Mouse (Mus musculus) hindbrain, embryonic 13.5 days (tissue): ENCODE data around the gene Actr3. TPM values are rescaled to one million over a fixed set of nuclear protein-coding genes. Genes with fewer than 3 reads are reported as not detected.
A peak's percentile ranks its signal among the peaks of the same experiment; 100 is the strongest.

Source experiments
- ATAC-seq: fragments of 200-750 bp; cut with Nextera tagmentation; 2 replicates; pipeline ENCODE4 v1.8.0; 2017; ENCODE audit warnings: moderate TSS enrichment; ENCODE audit not compliant: low FRiP score
- H3K27ac ChIP-seq: fragments of 300-500 bp; sonication (generic); 2 replicates; pipeline ENCODE4 v1.5.1; 2015; ENCODE audit warnings: inconsistent platforms, mild to moderate bottlenecking, moderate library complexity
- H3K27me3 ChIP-seq: fragments of 300-500 bp; sonication (generic); 2 replicates; pipeline ENCODE4 v1.6.1; 2015; ENCODE audit warnings: mild to moderate bottlenecking, inconsistent platforms
- H3K36me3 ChIP-seq: fragments of 300-500 bp; sonication (generic); 2 replicates; pipeline ENCODE4 v1.6.1; 2015; ENCODE audit warnings: mild to moderate bottlenecking, inconsistent platforms
- H3K4me1 ChIP-seq: fragments of 300-500 bp; sonication (generic); replicated peaks from 2 replicates; pipeline ENCODE4 v1.6.1; 2015; ENCODE audit warnings: inconsistent platforms
- H3K4me2 ChIP-seq: fragments of 300-500 bp; sonication (generic); 2 replicates; pipeline ENCODE4 v1.6.1; 2015; ENCODE audit warnings: inconsistent platforms, mild to moderate bottlenecking, moderate library complexity
- H3K4me3 ChIP-seq: fragments of 300-500 bp; sonication (generic); 2 replicates; pipeline ENCODE4 v1.5.1; 2015; ENCODE audit warnings: mild to moderate bottlenecking, inconsistent platforms
- H3K9ac ChIP-seq: fragments of 300-500 bp; sonication (generic); 2 replicates; pipeline ENCODE4 v1.6.1; 2015; ENCODE audit warnings: mild to moderate bottlenecking, inconsistent platforms
- H3K9me3 ChIP-seq: fragments of 300-500 bp; sonication (generic); 2 replicates; pipeline ENCODE4 v1.6.1; 2016; ENCODE audit warnings: inconsistent platforms
- WGBS: fragments of 180-500 bp; shearing (Covaris S2); methylation state at CpG from one replicate; pipeline ENCODE4 v1.1.7; 2015; 5-methylcytosine and 5-hydroxymethylcytosine counted together
- polyA plus RNA-seq: library from polyadenylated mRNA; unstranded; fragments of >200 nt; fragmentation: Nextera tagmentation; extraction: Ambion mirVana; gene quantifications from 2 replicates; pipeline ENCODE4 v1.2.1, GENCODE M21; 2015

Gene Actr3
- polyA plus RNA-seq, 1 experiment from 2014 or later: 245 TPM

GRCm38 (mm10) chr1:125388370-125388769, 47.2 kb downstream of the Actr3 start:
- Histone ChIP-seq H3K9ac (no peak overlapping the region), H3K9me3 (no peaks in the 10 kb centered on the region), H3K36me3 (peaks cover 21% of the 10 kb centered on the region), H3K4me3 (no peak overlapping the region), H3K4me1 (0 out of 2 replicates have a peak, but pooled peaks cover 5% of the 10 kb centered on the region), H3K27me3 (no peaks in the 10 kb centered on the region), H3K27ac (no peak overlapping the region), H3K4me2 (no peak overlapping the region)
- WGBS: 15% methylated on average over 3 of the region's 3 CpGs
- ATAC-seq: 0 out of 2 replicates have a peak, but pooled peaks have one; percentile 35

GRCm38 (mm10) chr1:125386217-125386616, 49.3 kb downstream of the Actr3 start:
- no peak for ATAC-seq
- 0 out of 2 replicates have a peak, but pooled peaks cover 5% of the 10 kb centered on the region for H3K4me1 ChIP-seq
- no peak overlapping the region for H3K9ac ChIP-seq
- H3K4me3 ChIP-seq: no peak overlapping the region
- no peak overlapping the region for H3K27ac ChIP-seq
- WGBS: 76% methylated on average over 7 of the region's 7 CpGs
- H3K27me3 ChIP-seq: no peaks in the 10 kb centered on the region
- H3K36me3 ChIP-seq: peaks cover 7% of the 10 kb centered on the region
- H3K9me3 ChIP-seq: no peaks in the 10 kb centered on the region
- H3K4me2 ChIP-seq: no peak overlapping the region

- Histone ChIP-seq H3K4me1 (peaks cover 11% of the 10 kb centered on the region; the same call in 1 of the 2 replicates), H3K36me3 (no peaks in the 10 kb centered on the region), H3K9me3 (no peaks in the 10 kb centered on the region), H3K4me3 (no peak overlapping the region), H3K27ac (no peak overlapping the region), H3K4me2 (no peak overlapping the region), H3K9ac (no peak overlapping the region), H3K27me3 (no peaks in the 10 kb centered on the region)
- WGBS: 66% methylated on average over 6 of the region's 6 CpGs
- ATAC-seq: no peak
These were observed 52.9 kb downstream of the Actr3 start for GRCm38 (mm10) chr1:125382622-125383021.

- no peak overlapping the region for H3K4me2 ChIP-seq
- ATAC-seq: no peak; the same call in 1 of the 2 replicates
- H3K4me1 ChIP-seq: peaks cover 6% of the 10 kb centered on the region; the same call in 1 of the 2 replicates
- WGBS: 63% methylated on average over 3 of the region's 3 CpGs
- H3K27ac ChIP-seq: no peak overlapping the region
- H3K36me3 ChIP-seq: no peaks in the 10 kb centered on the region
- no peaks in the 10 kb centered on the region for H3K9me3 ChIP-seq
- H3K9ac ChIP-seq: no peak overlapping the region
- no peaks in the 10 kb centered on the region for H3K27me3 ChIP-seq
- no peak overlapping the region for H3K4me3 ChIP-seq
These were observed 56.6 kb downstream of the Actr3 start for GRCm38 (mm10) chr1:125378889-125379288.

- no peak for ATAC-seq
- no peak overlapping the region for H3K27ac ChIP-seq
- H3K4me2 ChIP-seq: no peak overlapping the region
- H3K27me3 ChIP-seq: no peaks in the 10 kb centered on the region
- H3K4me1 ChIP-seq: no peaks in the 10 kb centered on the region
- no peak overlapping the region for H3K4me3 ChIP-seq
- H3K36me3 ChIP-seq: no peaks in the 10 kb centered on the region
- H3K9me3 ChIP-seq: no peaks in the 10 kb centered on the region
- 71% methylated on average over 5 of the region's 5 CpGs for WGBS
- no peak overlapping the region for H3K9ac ChIP-seq
These were observed 62.7 kb downstream of the Actr3 start for GRCm38 (mm10) chr1:125372855-125373254.

- H3K9ac ChIP-seq: no peak overlapping the region
- ATAC-seq: no peak
- no peak overlapping the region for H3K4me2 ChIP-seq
- H3K4me1 ChIP-seq: no peaks in the 10 kb centered on the region
- no peaks in the 10 kb centered on the region for H3K9me3 ChIP-seq
- H3K36me3 ChIP-seq: no peaks in the 10 kb centered on the region
- 38% methylated on average over 6 of the region's 6 CpGs for WGBS
- no peaks in the 10 kb centered on the region for H3K27me3 ChIP-seq
- H3K27ac ChIP-seq: no peak overlapping the region
- H3K4me3 ChIP-seq: no peak overlapping the region
These were observed 64.7 kb downstream of the Actr3 start for GRCm38 (mm10) chr1:125370779-125371178.

- no peak overlapping the region for H3K27ac ChIP-seq
- H3K36me3 ChIP-seq: no peaks in the 10 kb centered on the region
- H3K4me3 ChIP-seq: no peak overlapping the region
- H3K4me2 ChIP-seq: no peak overlapping the region
- 93% methylated on average over 4 of the region's 4 CpGs for WGBS
- no peaks in the 10 kb centered on the region for H3K27me3 ChIP-seq
- H3K9me3 ChIP-seq: no peaks in the 10 kb centered on the region
- no peaks in the 10 kb centered on the region for H3K4me1 ChIP-seq
- 0 out of 2 replicates have a peak, but pooled peaks have one; percentile 21 for ATAC-seq
- no peak overlapping the region for H3K9ac ChIP-seq
These were observed 70.0 kb downstream of the Actr3 start for GRCm38 (mm10) chr1:125365576-125365975.

- WGBS: 87% methylated on average over 4 of the region's 4 CpGs
- H3K27me3 ChIP-seq: no peaks in the 10 kb centered on the region
- H3K9me3 ChIP-seq: no peaks in the 10 kb centered on the region
- no peak overlapping the region for H3K4me3 ChIP-seq
- H3K4me1 ChIP-seq: no peaks in the 10 kb centered on the region
- no peak for ATAC-seq
- no peak overlapping the region for H3K9ac ChIP-seq
- no peak overlapping the region for H3K27ac ChIP-seq
- H3K36me3 ChIP-seq: no peaks in the 10 kb centered on the region
- no peak overlapping the region for H3K4me2 ChIP-seq
These were observed 84.0 kb downstream of the Actr3 start for GRCm38 (mm10) chr1:125351416-125352037.

GRCm38 (mm10) chr1:125350843-125351242, 84.7 kb downstream of the Actr3 start:
- 87% methylated on average over 5 of the region's 5 CpGs for WGBS
- ATAC-seq: no peak

GRCm38 (mm10) chr1:125345854-125346253, 89.7 kb downstream of the Actr3 start:
- Histone ChIP-seq H3K9me3 (no peaks in the 10 kb centered on the region), H3K27me3 (no peaks in the 10 kb centered on the region), H3K27ac (no peak overlapping the region), H3K4me3 (no peak overlapping the region), H3K9ac (no peak overlapping the region), H3K4me2 (no peak overlapping the region), H3K36me3 (no peaks in the 10 kb centered on the region), H3K4me1 (no peaks in the 10 kb centered on the region)
- WGBS: 94% methylated on average over 9 of the region's 9 CpGs
- no peak for ATAC-seq

More at GRCm38 (mm10) chr1:125350843-125351242, 84.7 kb downstream of the Actr3 start:
- Histone ChIP-seq H3K4me2 (no peak overlapping the region), H3K9me3 (no peaks in the 10 kb centered on the region), H3K36me3 (no peaks in the 10 kb centered on the region), H3K4me3 (no peak overlapping the region), H3K27me3 (no peaks in the 10 kb centered on the region), H3K27ac (no peak overlapping the region), H3K4me1 (no peaks in the 10 kb centered on the region), H3K9ac (no peak overlapping the region)

GRCm38 (mm10) chr1:125345448-125345847, 90.1 kb downstream of the Actr3 start:
- no peaks in the 10 kb centered on the region for H3K9me3 ChIP-seq
- no peak overlapping the region for H3K27ac ChIP-seq
- H3K4me3 ChIP-seq: no peak overlapping the region
- no peak overlapping the region for H3K9ac ChIP-seq
- H3K4me2 ChIP-seq: no peak overlapping the region
- H3K4me1 ChIP-seq: no peaks in the 10 kb centered on the region
- no peaks in the 10 kb centered on the region for H3K27me3 ChIP-seq
- no peaks in the 10 kb centered on the region for H3K36me3 ChIP-seq
- 90% methylated on average over 6 of the region's 6 CpGs for WGBS
- ATAC-seq: no peak

GRCm38 (mm10) chr1:125343105-125343504, 92.4 kb downstream of the Actr3 start:
- Histone ChIP-seq H3K27me3 (no peaks in the 10 kb centered on the region), H3K36me3 (no peaks in the 10 kb centered on the region), H3K9me3 (no peaks in the 10 kb centered on the region), H3K4me2 (no peak overlapping the region), H3K9ac (no peak overlapping the region), H3K4me3 (no peak overlapping the region), H3K4me1 (no peaks in the 10 kb centered on the region), H3K27ac (no peak overlapping the region)
- 85% methylated on average over 2 of the region's 2 CpGs for WGBS
- ATAC-seq: no peak
